ENCODE assay signal across 8 mouse cellular contexts in the genomic region with DNA sequence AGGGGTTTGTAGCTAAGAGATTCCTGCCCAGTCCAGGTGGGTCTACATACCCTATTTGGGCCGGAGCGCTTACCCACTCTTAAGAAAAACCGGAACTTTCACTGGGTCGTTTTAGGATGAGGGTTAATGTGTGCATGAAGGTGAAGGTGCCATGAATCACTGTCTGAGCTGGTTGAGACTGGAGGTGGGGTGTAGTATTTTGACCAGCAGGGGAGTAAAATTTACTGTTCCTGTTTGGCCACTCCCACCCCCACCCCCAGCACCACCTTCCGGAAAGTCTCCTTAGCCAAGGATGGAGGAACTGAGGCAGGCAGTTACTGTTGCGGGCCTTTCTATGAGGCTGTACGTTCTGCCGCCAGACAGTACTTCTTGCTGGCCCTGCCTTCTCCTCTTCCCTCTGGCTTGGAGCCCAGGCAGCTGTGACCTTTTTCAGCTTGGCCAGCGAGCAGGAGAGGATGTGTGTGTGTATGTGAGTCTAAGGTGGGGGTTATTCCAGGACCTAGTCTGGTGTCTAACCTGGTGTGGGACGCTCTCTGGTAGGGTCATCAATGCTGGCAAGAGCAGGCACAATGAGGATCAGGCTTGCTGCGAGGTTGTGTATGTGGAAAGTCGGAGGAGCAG. TPM values are rescaled to one million over a fixed set of nuclear protein-coding genes. Genes with fewer than 3 reads are reported as not detected.
DNase-seq lines count a peak whose midpoint lies in the region; ATAC-seq and TF ChIP-seq lines count a peak whose summit lies in the region.

No protein-coding gene starts in this region.

- H3K27ac ChIP-seq in thymus, adult 2 months (ENCODE audit: control insufficient read depth, insufficient read depth, low read length) = no peak overlapping the region
- no peak overlapping the region for H3K27ac ChIP-seq in lung, postnatal 0 days (ENCODE audit: low read length)

- H3K27me3 ChIP-seq in thymus, adult 2 months (ENCODE audit: control insufficient read depth, insufficient read depth, low read length) = peaks cover 6% of the 10 kb centered on the region; the same call in 1 of the 2 replicates
- H3K27me3 ChIP-seq in lung, postnatal 0 days (replicated peaks; ENCODE audit: insufficient read depth, low read length) = peaks cover 24% of the 10 kb centered on the region

- WGBS in thymus, adult 2 months = 30% methylated on average over 12 of the region's 12 CpGs
- WGBS in lung, postnatal 0 days = 20% methylated on average over 12 of the region's 12 CpGs

- H3K4me3 ChIP-seq in thymus, adult 2 months (ENCODE audit: control insufficient read depth, insufficient read depth, low read length) = peak overlapping the region; percentile 26; the same call in 1 of the 2 replicates
- H3K4me3 ChIP-seq in lung, postnatal 0 days (ENCODE audit: low read depth, low read length) = peak overlapping the region; percentile 43; the same call in 1 of the 2 replicates

- H3K36me3 ChIP-seq in thymus, adult 2 months (ENCODE audit: control insufficient read depth, insufficient read depth, low read length) = no peaks in the 10 kb centered on the region
- H3K36me3 ChIP-seq in lung, postnatal 0 days (ENCODE audit: insufficient read depth, low read length) = no peaks in the 10 kb centered on the region

- ATAC-seq in granulocyte monocyte progenitor cell, adult 5-6 weeks (replicated peaks; ENCODE audit: poor library complexity, severe bottlenecking) = peak; percentile 26
- ATAC-seq in lung, postnatal 0 days = 0 out of 2 replicates have a peak, but pooled peaks have one; percentile 15
- no peak for ATAC-seq in erythroid progenitor cell, adult 5-6 weeks (replicated peaks; ENCODE audit: low FRiP score, poor library complexity, severe bottlenecking)

- no peak for TF ChIP-seq CTCF in thymus, adult 2 months (IDR thresholded peaks at IDR 0.05; ENCODE audit: borderline replicate concordance, control insufficient read depth, extremely low read depth, insufficient read depth, low read length, poor library complexity)
- no peak; the same call in 1 of the 2 replicates for TF ChIP-seq CTCF in lung, postnatal 0 days (IDR thresholded peaks at IDR 0.05)

- H3K4me2 ChIP-seq in lung, postnatal 0 days (replicated peaks; ENCODE audit: low read depth, low read length) = peak overlapping the region; percentile 93

- H3K9me3 ChIP-seq in lung, postnatal 0 days (ENCODE audit: low read length) = no peaks in the 10 kb centered on the region

- TF ChIP-seq EP300 in lung, postnatal 0 days (IDR thresholded peaks at IDR 0.05) = no peak

- TF ChIP-seq POLR2A in thymus, adult 2 months (IDR thresholded peaks at IDR 0.05; ENCODE audit: control insufficient read depth, extremely low read depth, insufficient read depth, low read length, poor library complexity) = no peak

- no peak for DNase-seq in thymus, adult 2 months
- DNase-seq in thymus, postnatal 14 days = no peak
- DNase-seq in kidney, adult 11 months = peak; percentile 65
- peak; percentile 46 for DNase-seq in lung, postnatal 0 days (ENCODE audit: low spot score)
- DNase-seq in frontal cortex, postnatal 36 days (ENCODE audit: low spot score in 2 of 2) = no peak
- no peak for DNase-seq in spleen, postnatal 4 days (ENCODE audit: low spot score in 2 of 2)

- H3K4me1 ChIP-seq in thymus, adult 2 months (replicated peaks; ENCODE audit: control insufficient read depth, insufficient read depth, low read length) = peaks cover 25% of the 10 kb centered on the region
- H3K4me1 ChIP-seq in lung, postnatal 0 days (ENCODE audit: insufficient read depth, low read depth, low read length) = peaks cover 17% of the 10 kb centered on the region; the same call in 1 of the 2 replicates

- no peak overlapping the region for H3K9ac ChIP-seq in lung, postnatal 0 days (replicated peaks; ENCODE audit: low read depth)

RNA-seq across cellular contexts. Expression of gene Fam19a3, which starts 0.5 kb away (rescaled TPM):
- polyA plus RNA-seq in thymus, adult 2 months (2012; rRNA removed) = 0.33 and 0.54 TPM in 2 replicates
- total RNA-seq in granulocyte monocyte progenitor cell, adult 5-6 weeks (2014; fragmentation: Nextera tagmentation) = not detected in 2 replicates
- not detected in 2 replicates for total RNA-seq in granulocyte monocyte progenitor cell, adult 5-6 weeks (2017)
- polyA plus RNA-seq in lung, postnatal 0 days (2015; fragmentation: Nextera tagmentation; extraction: Ambion mirVana) = 0.02 TPM in 2 replicates
- total RNA-seq in erythroid progenitor cell, adult 5-6 weeks (2015; ENCODE audit: low replicate concordance) = not detected in 2 replicates
- not detected in 2 replicates for total RNA-seq in erythroid progenitor cell, adult 5-6 weeks (2017; ENCODE audit: low replicate concordance)

RNA-seq across cellular contexts. Expression of gene Ppm1j, which starts 1.3 kb away (rescaled TPM):
- polyA plus RNA-seq in thymus, adult 2 months (2012; rRNA removed) = 4.6 and 7.4 TPM in 2 replicates
- total RNA-seq in granulocyte monocyte progenitor cell, adult 5-6 weeks (2014; fragmentation: Nextera tagmentation) = not detected in 2 replicates
- total RNA-seq in granulocyte monocyte progenitor cell, adult 5-6 weeks (2017) = not detected in 2 replicates
- 3.7 and 4.4 TPM in 2 replicates for polyA plus RNA-seq in lung, postnatal 0 days (2015; fragmentation: Nextera tagmentation; extraction: Ambion mirVana)
- not detected in 2 replicates for total RNA-seq in erythroid progenitor cell, adult 5-6 weeks (2015; ENCODE audit: low replicate concordance)
- not detected in 2 replicates for total RNA-seq in erythroid progenitor cell, adult 5-6 weeks (2017; ENCODE audit: low replicate concordance)

RNA-seq across cellular contexts. Expression of gene Rhoc, which starts 6.0 kb away (rescaled TPM):
- 14.8 and 23.5 TPM in 2 replicates for polyA plus RNA-seq in thymus, adult 2 months (2012; rRNA removed)
- total RNA-seq in granulocyte monocyte progenitor cell, adult 5-6 weeks (2014; fragmentation: Nextera tagmentation) = not detected in 2 replicates
- not detected in 2 replicates for total RNA-seq in granulocyte monocyte progenitor cell, adult 5-6 weeks (2017)
- polyA plus RNA-seq in lung, postnatal 0 days (2015; fragmentation: Nextera tagmentation; extraction: Ambion mirVana) = 242 and 258 TPM in 2 replicates
- total RNA-seq in erythroid progenitor cell, adult 5-6 weeks (2015; ENCODE audit: low replicate concordance) = not detected in 2 replicates
- 3.9 TPM in 1 of 2 replicates, not detected in the other for total RNA-seq in erythroid progenitor cell, adult 5-6 weeks (2017; ENCODE audit: low replicate concordance)

RNA-seq across cellular contexts. Expression of gene Mov10, which starts 36.2 kb away (rescaled TPM):
- 23.9 and 29.8 TPM in 2 replicates for polyA plus RNA-seq in thymus, adult 2 months (2012; rRNA removed)
- total RNA-seq in granulocyte monocyte progenitor cell, adult 5-6 weeks (2014; fragmentation: Nextera tagmentation) = 12.2 and 13.9 TPM in 2 replicates
- 2.4 TPM in 2 replicates for total RNA-seq in granulocyte monocyte progenitor cell, adult 5-6 weeks (2017)
- 22.2 and 28.8 TPM in 2 replicates for polyA plus RNA-seq in lung, postnatal 0 days (2015; fragmentation: Nextera tagmentation; extraction: Ambion mirVana)
- total RNA-seq in erythroid progenitor cell, adult 5-6 weeks (2015; ENCODE audit: low replicate concordance) = 2.1 and 2.9 TPM in 2 replicates
- total RNA-seq in erythroid progenitor cell, adult 5-6 weeks (2017; ENCODE audit: low replicate concordance) = 0.64 and 3.6 TPM in 2 replicates

Comparison
In these comparisons a context has a peak if more than half of its experiments do, and no peak if none do; other contexts are left out.
1. DNase-seq: peak in kidney, adult 11 months (single experiment) and lung, postnatal 0 days (single experiment); none in thymus, adult 2 months (single experiment), thymus, postnatal 14 days (single experiment), frontal cortex, postnatal 36 days (0 of 2) and spleen, postnatal 4 days (0 of 2).